Mouse (Mus musculus) adrenal gland, adult (tissue): ENCODE measurements around the gene 2210408I21Rik.

Experiments
- DNase-seq, 2 experiments: peaks; one replicate each; pipeline ENCODE4 v3.0.0; 2022 to 2023; ENCODE audit warnings: low spot score in 1 of 2; ENCODE audit not compliant: inconsistent age in 2 of 2

2210408I21Rik gene

DNA sequence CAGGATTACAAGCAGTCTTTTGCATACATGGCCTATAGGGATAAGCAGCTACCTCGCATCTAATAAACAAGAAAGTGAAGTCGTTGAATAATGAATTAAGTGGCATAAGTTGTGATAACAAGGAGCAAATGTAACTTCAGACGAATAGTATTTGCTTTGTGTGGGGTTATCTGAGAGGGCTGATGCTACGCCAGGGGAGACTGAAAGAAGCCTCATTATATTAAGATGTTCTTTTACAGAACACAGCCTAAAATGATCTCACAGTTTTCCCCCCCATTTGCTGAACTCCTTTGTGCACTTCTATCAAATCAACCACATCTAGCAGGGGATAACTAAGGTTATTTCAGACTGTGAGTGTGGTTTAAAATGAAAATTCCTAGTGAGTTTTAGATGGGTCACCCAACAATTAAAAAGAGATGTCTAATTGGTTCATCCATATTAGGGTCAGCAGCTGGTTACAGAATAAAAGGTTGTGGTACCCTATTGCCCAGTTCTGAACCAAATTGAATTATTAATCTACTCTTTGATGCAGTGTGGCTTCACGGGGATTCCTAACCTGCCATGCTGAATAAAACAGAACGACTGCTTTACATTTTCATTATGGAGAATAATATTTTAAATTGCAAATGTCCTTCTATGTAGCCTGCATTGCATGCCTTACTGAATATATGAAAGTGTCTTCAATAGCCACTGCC is 343.2 kb downstream of the 2210408I21Rik start:
- no peak for DNase-seq

DNA sequence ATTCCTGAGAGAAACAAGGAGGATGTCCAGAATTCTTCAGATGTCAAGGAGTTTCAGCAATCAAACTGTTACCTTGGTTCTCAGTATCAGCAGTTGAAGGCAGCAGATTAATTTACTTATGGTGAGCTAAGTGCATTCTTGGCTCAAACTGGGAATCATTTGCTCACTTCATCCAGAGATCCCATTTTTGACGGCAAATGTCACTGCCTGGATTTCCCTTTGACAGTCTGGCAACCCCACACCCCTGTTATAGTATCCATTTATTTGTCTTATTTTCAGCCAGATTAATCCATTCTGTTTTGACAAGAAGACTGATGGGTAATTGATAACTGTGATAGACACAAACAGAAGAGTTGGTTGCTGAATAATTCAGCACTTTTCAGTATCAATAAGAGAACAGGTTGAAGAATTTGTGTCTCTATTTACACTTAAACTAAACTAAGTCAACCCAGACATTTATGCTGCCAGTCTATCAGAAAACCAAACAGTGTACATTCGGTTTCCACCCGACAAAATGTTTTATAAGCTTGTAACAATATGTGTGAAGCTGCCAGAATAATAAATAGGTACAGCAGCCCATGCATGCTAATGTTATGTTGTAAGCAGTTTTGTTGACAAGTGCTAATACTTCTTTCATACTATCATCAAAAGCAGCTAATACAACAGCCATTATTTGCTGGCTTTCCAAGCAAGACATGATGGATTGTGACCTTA is 354.8 kb downstream of the 2210408I21Rik start:
- DNase-seq = no peak

DNA sequence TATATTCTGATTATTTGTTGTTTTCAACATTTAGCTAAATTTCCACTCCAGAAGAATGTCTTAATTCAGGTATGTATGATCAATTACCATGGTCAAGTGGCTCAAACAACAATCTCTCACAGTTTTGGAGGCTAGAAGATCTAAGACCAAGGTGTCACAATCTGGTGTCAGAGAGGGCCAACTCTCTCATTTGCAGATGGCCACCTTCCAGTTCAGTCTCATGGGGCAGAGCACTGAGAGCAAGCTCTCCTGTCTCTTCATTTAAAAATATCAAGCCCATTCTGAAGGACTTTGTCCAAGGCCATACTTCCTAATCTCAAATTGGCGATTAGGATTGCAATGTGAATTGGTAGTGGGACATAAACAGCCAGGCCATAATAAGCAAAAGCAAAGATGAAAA is 378.7 kb downstream of the 2210408I21Rik start:
- no peak for DNase-seq

GRCm38 (mm10) chr13:77528960-77529699 is 393.8 kb downstream of the 2210408I21Rik start:
- DNase-seq = no peak

- no peak for DNase-seq
Observed at GRCm38 (mm10) chr13:77529760-77530159, 394.4 kb downstream of the 2210408I21Rik start.

GRCm38 (mm10) chr13:77537466-77537865 is 402.1 kb downstream of the 2210408I21Rik start:
- no peak for DNase-seq

DNA sequence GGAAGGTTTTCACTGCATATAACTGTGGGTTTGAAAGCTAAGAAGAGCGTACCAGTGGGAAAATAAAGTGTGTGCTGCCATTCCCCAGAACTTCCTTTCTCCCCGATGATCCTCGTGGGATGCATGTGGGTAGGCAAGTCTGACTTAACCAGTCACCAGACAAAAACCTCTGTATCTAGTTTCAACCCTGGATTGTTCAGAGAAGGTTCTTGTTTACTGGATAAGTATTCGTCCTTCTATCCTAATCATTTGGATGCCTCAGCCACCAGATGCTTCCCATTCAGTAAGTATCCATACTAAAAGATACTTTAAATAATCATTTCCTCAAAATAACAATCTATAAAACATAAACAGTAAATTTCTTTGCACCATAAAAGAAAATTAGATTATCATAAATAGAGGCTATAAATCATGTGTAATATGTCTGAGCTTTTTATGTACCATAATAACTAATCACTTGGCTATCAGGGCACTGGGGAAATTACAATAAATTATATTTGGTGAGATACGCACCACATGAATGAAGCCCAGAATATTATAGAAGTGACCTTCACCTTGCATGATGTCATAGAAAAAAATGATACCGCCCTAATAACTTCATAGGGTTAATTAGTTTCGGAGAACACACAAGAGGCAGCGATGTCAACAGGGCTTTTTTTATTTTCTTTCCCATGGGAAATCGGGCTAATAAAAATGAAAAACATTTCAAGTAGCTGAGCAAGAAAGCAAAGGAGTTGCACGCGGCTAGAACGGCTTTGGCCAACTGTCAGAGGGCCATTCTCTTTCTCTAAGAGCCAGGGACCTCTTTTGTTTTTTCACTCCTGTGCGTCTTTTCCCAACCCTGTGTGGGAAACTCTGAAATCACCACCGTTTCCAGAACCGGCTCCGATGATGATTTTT is 412.4 kb downstream of the 2210408I21Rik start:
- DNase-seq = no peak

DNA sequence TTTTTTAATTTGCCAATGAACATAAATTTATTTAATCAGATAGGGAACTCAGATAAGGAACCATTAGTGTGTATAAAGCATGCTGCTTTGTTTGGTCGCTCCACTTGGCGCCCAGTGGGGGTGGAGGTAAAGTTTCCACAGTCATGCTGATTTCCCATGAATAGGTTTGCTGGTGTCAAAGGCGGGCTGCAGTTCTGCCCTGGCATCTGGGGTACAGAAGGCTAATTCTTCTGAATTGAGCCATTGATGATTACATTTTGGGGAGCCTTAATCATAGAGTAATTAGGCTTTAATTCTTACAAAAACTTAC is 413.0 kb downstream of the 2210408I21Rik start:
- DNase-seq = no peak

DNA sequence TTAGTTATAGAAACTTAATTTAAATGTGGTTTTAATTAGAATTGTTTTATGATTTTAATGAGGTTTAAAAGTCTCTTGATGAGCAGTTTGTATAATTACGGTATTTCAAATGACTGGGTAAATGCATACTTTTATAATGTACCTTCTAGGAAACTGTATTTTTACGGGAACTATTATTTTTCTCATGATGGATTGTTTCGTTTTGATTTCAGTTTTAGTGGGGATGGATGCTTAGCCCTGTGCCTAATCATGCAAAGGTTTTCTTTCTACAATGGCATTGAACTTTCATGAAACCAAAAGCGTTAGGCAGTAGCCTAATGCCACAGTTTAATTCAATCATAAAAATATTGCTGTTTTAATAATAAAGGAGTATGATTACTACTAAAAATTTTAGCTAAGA is 413.4 kb downstream of the 2210408I21Rik start:
- no peak for DNase-seq

DNA sequence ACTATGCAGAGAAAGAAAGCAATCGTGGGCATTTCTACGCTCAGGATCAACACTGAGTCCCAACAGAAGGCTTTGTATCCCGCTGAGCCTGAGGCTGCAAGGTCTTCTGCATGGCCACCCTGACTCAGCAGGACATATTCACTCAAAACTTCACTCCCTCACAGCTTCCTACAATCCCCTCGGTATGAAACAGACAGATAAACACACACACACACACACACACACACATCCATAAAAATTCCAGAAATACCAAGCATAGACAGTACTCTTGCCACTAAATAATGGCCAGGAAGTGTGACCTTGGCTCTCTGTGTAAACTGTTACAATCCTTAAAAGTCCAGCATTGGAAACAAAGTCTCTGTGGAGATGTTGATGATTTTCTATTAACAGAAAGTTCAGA is 458.7 kb downstream of the 2210408I21Rik start:
- DNase-seq = peak in 1 of 2 experiments; percentile 21

- no peak for DNase-seq
Observed at GRCm38 (mm10) chr13:77615346-77615745, 480.0 kb downstream of the 2210408I21Rik start.
